Mouse (Mus musculus): Measurements from ENCODE around the gene B4galt2. TPM values are rescaled to one million over a fixed set of nuclear protein-coding genes. Genes with fewer than 3 reads are reported as not detected.

Gene B4galt2
- polyA plus RNA-seq, 1 experiment from 2014 or later: 27.2 TPM

GRCm38 (mm10) chr4:117829260-117830123, 53.8 kb downstream of the B4galt2 start:
- Histone ChIP-seq H3K9me3 (no peaks in the 10 kb centered on the region), H3K36me3 (replicated peaks) (no peaks in the 10 kb centered on the region), H3K27me3 (replicated peaks; ENCODE audit: low read depth, poor library complexity, severe bottlenecking) (peaks cover 40% of the 10 kb centered on the region), H3K4me1 (peaks cover 15% of the 10 kb centered on the region), H3K27ac (replicated peaks) (peak overlapping the region; percentile 26; the same call in 1 of the 2 replicates), H3K4me3 (peak overlapping the region; percentile 25)
- 8% methylated on average over 12 of the region's 12 CpGs for WGBS
- peak; percentile 75 for DNase-seq (ENCODE audit: low spot score)

- WGBS: 75% methylated on average over 8 of the region's 8 CpGs
- no peaks in the 10 kb centered on the region for H3K36me3 ChIP-seq (replicated peaks)
These were observed 54.6 kb downstream of the B4galt2 start for GRCm38 (mm10) chr4:117828572-117829145.

More at GRCm38 (mm10) chr4:117828572-117829145, 54.6 kb downstream of the B4galt2 start:
- Histone ChIP-seq H3K27me3 (replicated peaks; ENCODE audit: low read depth, poor library complexity, severe bottlenecking) (peaks cover 32% of the 10 kb centered on the region), H3K4me3 (no peak overlapping the region), H3K9me3 (no peaks in the 10 kb centered on the region), H3K4me1 (peaks cover 10% of the 10 kb centered on the region), H3K27ac (replicated peaks) (no peak overlapping the region)
- no peak for DNase-seq (ENCODE audit: low spot score)

Other genes starting within 250 kb of the B4galt2 start
- 78.4 and 80.0 TPM in 2 replicates for gene Dmap1, start 201.2 kb downstream of the B4galt2 start, polyA plus RNA-seq (2016; fragmentation: Nextera tagmentation; extraction: Ambion mirVana)
- gene Gm12845, start 159.1 kb downstream of the B4galt2 start, polyA plus RNA-seq (2016; fragmentation: Nextera tagmentation; extraction: Ambion mirVana): not detected in 2 replicates
- not detected in 2 replicates for gene Klf17, start 117.8 kb downstream of the B4galt2 start, polyA plus RNA-seq (2016; fragmentation: Nextera tagmentation; extraction: Ambion mirVana)
- 8.2 and 10.2 TPM in 2 replicates for gene Slc6a9, start 49.0 kb downstream of the B4galt2 start, polyA plus RNA-seq (2016; fragmentation: Nextera tagmentation; extraction: Ambion mirVana)
- 1.4 and 1.7 TPM in 2 replicates for gene Ccdc24, start 10.9 kb downstream of the B4galt2 start, polyA plus RNA-seq (2016; fragmentation: Nextera tagmentation; extraction: Ambion mirVana)
- 157 and 162 TPM in 2 replicates for gene Atp6v0b, start 3.8 kb upstream of the B4galt2 start, polyA plus RNA-seq (2016; fragmentation: Nextera tagmentation; extraction: Ambion mirVana)
- 24.8 and 26.6 TPM in 2 replicates for gene Dph2, start 8.5 kb upstream of the B4galt2 start, polyA plus RNA-seq (2016; fragmentation: Nextera tagmentation; extraction: Ambion mirVana)
- 62.8 and 72.3 TPM in 2 replicates for gene Ipo13, start 31.5 kb upstream of the B4galt2 start, polyA plus RNA-seq (2016; fragmentation: Nextera tagmentation; extraction: Ambion mirVana)
- gene Artn, start 46.3 kb upstream of the B4galt2 start, polyA plus RNA-seq (2016; fragmentation: Nextera tagmentation; extraction: Ambion mirVana): 3.1 and 6.7 TPM in 2 replicates

All from embryonic facial prominence, embryonic 10.5 days (tissue).